Mouse (Mus musculus) cerebellum, postnatal 10 days (tissue): Measurements from ENCODE around the gene Nceh1.
"Not testable (repeated sequence)": the region's sequence is repeated elsewhere in the genome, so short reads cannot be mapped to it uniquely, and the experiment has no call there.

Experiments used
- DNase-seq, 2 experiments: peaks; one replicate each; pipeline ENCODE4 v3.0.0; 2021; ENCODE audit warnings: mixed read lengths in 2 of 2

Nceh1 gene

GRCm38 (mm10) chr3:27233841-27234240 lies 51.1 kb downstream of the Nceh1 start:
- DNase-seq = peak in 1 of 2 experiments; percentile 12

DNA sequence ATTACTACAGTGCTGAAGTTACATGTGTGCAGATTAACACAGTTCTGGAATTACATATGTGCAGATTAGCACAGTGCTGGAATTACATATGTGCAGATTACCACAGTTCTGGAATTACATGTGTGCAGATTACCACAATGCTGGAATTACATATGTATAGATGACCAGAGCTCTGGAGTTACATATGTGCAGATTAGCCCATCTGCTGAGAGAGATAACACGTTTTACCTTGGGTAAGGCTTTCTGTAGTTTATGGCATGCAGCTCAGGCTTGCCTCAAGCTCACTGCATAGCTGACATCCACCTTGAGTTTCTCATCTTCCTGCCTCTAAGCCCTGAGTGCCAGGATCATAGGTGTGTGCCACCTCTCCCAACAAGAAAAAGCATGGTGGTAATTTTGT lies 52.2 kb downstream of the Nceh1 start:
- no peak for DNase-seq

DNA sequence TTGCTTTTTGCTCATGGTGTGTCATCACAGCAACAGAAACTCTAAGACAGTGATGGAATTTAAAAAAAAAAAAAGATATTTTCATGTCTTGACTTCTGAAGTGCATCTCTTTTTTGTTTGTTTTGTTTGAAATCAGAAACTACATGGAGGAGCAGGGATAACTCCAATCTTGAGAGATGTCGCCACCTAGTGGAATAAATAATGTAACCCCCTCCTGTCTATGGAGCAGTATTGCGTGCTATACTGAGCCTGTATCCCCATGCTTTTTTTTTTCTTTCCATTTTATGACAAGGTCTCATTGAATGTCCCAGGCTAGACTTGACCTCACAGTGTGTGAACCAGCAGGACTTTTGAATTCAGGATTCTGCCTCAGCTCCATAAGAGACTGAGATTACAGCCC lies 54.5 kb downstream of the Nceh1 start:
- peak; percentile 65 to 79 for DNase-seq

GRCm38 (mm10) chr3:27238563-27238962 lies 55.8 kb downstream of the Nceh1 start:
- no peak for DNase-seq

GRCm38 (mm10) chr3:27239568-27239967 lies 56.8 kb downstream of the Nceh1 start:
- peak in 1 of 2 experiments; percentile 8 for DNase-seq

GRCm38 (mm10) chr3:27241864-27242263 lies 59.1 kb downstream of the Nceh1 start:
- DNase-seq = no peak

- no peak for DNase-seq
These were observed 63.4 kb downstream of the Nceh1 start for GRCm38 (mm10) chr3:27246166-27246565.

GRCm38 (mm10) chr3:27247785-27248184 lies 65.0 kb downstream of the Nceh1 start:
- no peak for DNase-seq

GRCm38 (mm10) chr3:27249030-27249429 lies 66.3 kb downstream of the Nceh1 start:
- no peak for DNase-seq

GRCm38 (mm10) chr3:27250936-27251335 lies 68.2 kb downstream of the Nceh1 start:
- DNase-seq = peak; percentile 25 to 30

DNA sequence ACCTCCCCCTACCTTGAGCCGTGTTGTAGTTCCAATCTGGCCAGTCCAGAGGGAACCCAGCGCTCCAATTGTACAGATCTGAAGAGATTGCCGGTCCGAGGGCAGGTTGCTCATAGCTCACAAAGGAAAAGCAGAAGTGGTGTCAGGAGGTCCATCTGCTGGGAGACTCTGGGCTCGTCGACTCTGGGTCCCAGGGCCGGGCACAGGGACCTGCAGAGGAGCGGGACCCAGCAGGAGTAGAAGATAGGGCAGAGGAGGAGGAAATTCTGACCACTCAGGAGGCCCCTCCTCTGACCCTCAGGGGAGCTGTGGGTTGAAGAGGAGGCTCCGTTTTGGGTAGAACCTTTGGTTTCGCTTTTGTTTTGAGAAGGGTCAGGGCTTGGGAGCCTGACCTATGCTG lies 75.7 kb downstream of the Nceh1 start:
- DNase-seq = no peak

DNA sequence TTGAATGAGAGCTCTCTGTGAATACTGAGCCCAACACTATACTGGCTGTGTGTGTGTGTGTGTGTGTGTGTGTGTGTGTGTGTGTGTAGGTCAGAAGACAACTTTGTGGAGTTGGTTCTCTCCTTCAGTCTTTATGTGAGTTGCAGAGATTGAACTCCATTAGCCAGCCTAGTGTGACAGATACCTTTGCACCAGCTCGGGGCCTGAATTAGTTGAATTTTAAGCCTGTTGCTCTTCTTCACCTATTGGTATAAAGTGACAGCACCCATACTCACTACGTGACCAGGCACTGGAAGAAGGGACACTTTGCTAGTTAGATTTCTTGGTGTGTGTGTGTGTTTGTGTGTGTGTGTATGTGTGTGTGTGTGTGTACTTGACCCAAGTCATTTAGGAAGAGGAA lies 77.6 kb downstream of the Nceh1 start:
- DNase-seq = no peak

DNA sequence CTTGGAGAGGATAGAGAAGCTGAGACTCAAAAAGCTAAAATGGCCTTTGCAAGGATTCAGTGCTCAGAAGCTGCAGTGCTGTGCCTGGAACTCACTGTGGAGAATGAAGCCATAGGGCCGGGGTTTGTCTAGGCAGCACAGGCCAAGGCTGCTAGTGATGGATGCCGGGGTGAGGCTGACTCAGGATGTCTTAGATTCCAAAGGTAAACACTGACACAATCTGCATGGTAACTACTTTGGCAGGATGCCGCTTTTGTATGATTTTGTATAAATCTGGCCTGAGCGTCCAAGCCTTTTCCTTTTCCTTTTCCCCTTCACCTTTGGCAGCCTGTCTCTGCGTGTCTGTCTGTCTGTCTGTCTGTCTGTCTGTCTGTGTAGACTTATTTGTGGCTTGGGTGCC lies 84.6 kb downstream of the Nceh1 start:
- DNase-seq = no peak

- no peak for DNase-seq
These were observed 85.1 kb downstream of the Nceh1 start for GRCm38 (mm10) chr3:27267887-27268286.

- no peak for DNase-seq
These were observed 86.4 kb downstream of the Nceh1 start for GRCm38 (mm10) chr3:27269151-27269550.

DNA sequence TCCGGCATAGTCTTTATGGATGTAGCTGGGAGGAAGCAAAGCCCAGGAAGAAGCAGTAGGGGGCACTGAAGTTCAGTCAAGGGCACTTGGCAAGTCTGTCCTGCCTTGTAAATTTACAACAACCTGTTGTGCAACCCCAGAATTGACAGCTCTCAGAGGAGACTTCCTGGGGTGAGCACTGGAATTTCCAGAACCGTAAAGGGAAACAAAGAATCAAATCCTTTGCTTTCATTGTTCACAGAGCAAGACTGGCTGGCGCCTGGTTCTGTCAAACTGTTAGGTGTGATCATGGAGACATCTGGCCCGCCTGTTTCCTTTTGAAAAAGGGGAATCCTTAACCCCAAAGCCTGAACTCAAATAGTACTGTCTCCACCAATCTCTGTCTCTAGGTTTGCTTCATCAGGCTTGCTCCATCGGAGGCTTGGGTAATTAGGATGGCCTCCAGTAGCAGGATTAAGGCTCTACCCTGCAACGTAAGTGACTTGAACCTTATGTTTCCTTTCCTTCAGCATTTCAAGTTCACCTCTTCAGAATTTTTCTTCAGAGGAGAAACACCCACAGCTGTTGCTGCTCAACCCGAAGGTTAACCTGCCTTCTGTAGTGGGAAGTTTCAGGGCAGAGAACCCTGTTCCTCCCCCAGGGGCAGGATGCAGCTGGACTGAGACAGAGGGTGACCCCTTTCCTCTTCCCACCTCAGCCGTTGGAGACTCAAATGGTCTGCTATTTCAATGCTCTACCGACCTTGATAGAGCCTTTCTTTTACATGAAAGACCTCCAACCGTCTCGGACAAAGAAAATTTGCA lies 87.6 kb downstream of the Nceh1 start:
- DNase-seq = no peak

DNA sequence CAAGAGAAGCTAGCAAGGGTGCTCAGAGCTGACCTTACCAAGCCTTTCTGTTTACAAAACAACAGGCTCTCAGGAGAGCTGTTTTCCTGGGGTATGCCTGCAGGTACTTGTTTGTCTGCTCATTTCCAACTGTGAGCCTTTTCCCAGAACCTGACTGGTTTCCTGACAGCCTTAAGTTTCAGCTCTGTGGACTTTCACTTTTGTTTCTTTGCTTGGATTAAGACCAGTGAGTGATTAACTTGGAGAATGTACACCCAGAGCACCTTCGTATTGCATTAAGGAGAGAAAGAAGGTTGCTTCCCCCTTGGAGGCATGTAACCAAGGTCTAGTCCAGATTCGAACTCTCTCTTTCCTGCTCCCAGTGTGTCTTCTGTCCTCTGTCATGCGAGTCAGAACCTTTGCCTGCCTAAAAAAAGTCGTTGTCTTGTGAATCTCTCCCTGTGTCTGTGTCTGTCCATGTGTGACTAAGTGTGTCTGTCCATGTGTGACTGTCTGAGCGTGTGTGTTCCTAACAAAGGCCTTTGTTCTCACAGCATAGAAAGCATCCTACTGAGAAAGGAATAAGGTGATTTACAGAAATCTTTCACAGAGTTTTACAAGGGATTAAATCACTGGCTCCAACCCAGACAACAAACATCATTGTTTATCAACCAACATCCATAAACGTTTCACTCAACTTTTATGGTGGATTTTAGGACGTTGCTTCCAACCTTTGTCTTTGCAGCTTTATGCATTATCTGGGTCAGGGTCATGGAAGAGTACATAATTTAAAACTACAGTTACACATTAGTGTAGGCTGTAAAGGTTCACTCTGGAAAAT lies 90.4 kb downstream of the Nceh1 start:
- DNase-seq = no peak

GRCm38 (mm10) chr3:27279286-27279925 lies 96.6 kb downstream of the Nceh1 start:
- not testable (repeated sequence) for DNase-seq

DNA sequence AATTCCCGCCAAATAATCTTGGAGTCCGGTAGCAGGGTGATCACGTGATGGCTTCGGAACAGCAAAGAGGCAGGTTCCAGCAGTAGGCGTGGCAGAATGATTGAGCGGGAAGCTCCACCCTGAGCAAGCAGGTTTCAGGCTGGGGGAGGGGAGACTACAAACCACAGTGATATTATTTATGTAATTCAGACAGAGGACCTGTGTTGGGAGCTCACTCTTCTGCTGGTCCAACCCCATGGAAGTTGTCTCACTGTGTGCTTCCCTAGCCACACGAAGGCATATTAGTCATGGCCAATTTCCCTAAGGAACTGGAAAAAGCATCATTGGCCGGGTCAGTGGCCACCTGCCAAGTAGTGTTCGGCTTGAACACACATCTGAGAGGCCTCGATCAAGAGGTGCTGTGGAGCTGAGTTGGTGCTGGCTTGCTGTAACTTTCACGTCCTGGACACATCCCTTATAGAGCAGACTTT lies 97.5 kb downstream of the Nceh1 start:
- DNase-seq = peak; percentile 19 to 31

DNA sequence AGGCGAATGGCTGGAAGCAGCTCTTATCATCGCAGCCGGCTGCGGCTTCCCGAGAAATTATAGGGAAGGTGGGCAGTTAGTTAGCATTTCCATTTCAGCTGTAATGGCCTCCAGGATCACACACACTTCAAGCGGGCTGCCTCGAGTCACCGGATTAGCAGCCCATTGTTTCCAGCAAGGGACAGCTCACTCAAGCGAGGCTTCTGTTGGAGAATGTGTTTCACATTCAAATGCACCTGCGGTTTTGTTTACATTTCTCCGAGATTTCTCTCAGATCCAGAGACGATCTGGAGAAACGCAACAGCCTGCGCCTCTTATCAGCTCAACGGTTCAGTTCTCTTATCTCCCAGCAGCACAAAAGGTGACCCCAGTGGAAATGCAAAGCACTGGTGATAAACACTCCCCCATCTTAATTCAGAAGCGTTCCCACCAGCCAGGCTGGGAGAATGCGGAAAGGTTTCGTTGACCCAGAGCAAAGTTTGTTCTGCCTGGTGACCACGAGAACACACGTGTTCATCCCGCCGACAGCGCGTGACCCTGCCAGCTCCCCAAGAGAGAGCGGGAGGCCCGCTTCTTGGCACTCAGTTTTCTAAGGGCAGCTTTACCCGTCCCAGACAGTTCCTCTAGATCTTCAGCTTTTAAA lies 100.4 kb downstream of the Nceh1 start:
- DNase-seq = peak; percentile 22 to 26

- DNase-seq = no peak
These were observed 101.0 kb downstream of the Nceh1 start for GRCm38 (mm10) chr3:27283796-27284195.

DNA sequence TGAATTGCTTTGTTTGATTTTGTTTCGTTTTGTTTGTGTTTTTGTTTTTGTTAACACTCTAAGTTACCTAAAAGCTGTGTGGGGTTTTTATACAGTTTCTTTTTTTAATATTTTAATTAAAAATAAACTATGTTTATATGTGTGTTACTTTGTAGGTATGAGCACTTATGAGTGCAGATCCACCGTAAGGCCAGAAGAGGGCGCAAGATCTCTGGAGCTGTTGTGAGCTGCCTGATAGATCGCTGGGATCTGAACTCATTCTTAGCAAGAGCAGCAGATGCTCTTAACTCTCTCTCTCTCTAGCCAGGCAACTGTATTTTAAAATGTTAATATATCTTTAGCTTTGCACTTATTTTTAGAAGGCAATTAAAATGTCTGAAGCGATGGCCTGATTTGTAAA lies 101.5 kb downstream of the Nceh1 start:
- DNase-seq = peak; percentile 20 to 25

- no peak for DNase-seq
These were observed 102.3 kb downstream of the Nceh1 start for GRCm38 (mm10) chr3:27285072-27285471.
